Mouse (Mus musculus) embryonic facial prominence, embryonic 11.5 days (tissue): ENCODE data around the gene Gm3893. TPM values are rescaled to one million over a fixed set of nuclear protein-coding genes. Genes with fewer than 3 reads are reported as not detected.
"Not testable (repeated sequence)": the region's sequence is repeated elsewhere in the genome, so short reads cannot be mapped to it uniquely, and the experiment has no call there.

Experiments used
- ATAC-seq: fragments of 200-750 bp; cut with Nextera tagmentation; replicated peaks from 2 replicates; pipeline ENCODE4 v1.8.0; 2017; ENCODE audit warnings: low read depth; ENCODE audit not compliant: insufficient number of reproducible peaks, low FRiP score, low TSS enrichment
- DNase-seq: peaks from one replicate; pipeline ENCODE4 v3.0.0-alpha.2; 2015; ENCODE audit warnings: low spot score
- H3K27ac ChIP-seq: fragments of 300-500 bp; sonication (generic); replicated peaks from 2 replicates; pipeline ENCODE4 v1.5.1; 2014; ENCODE audit warnings: mild to moderate bottlenecking, low read depth, low read length, control low read depth
- H3K27me3 ChIP-seq: fragments of 300-500 bp; sonication (generic); 2 replicates; pipeline ENCODE4 v1.6.1; 2014; ENCODE audit warnings: mild to moderate bottlenecking, low read length, moderate library complexity, mixed read lengths; ENCODE audit not compliant: control insufficient read depth, insufficient read depth
- H3K36me3 ChIP-seq: fragments of 300-500 bp; sonication (generic); replicated peaks from 2 replicates; pipeline ENCODE4 v1.6.1; 2014; ENCODE audit warnings: low read depth, mild to moderate bottlenecking, low read length, moderate library complexity, mixed read lengths; ENCODE audit not compliant: control insufficient read depth, insufficient read depth
- H3K4me1 ChIP-seq: fragments of 300-500 bp; sonication (generic); 2 replicates; pipeline ENCODE4 v1.6.1; 2014; ENCODE audit warnings: low read length, mixed read lengths; ENCODE audit not compliant: control insufficient read depth, insufficient read depth
- H3K4me2 ChIP-seq: fragments of 300-500 bp; sonication (generic); 2 replicates; pipeline ENCODE4 v1.6.1; 2014; ENCODE audit warnings: low read depth, mild to moderate bottlenecking, control low read depth, low read length, moderate library complexity
- H3K4me3 ChIP-seq: fragments of 300-500 bp; sonication (generic); 2 replicates; pipeline ENCODE4 v1.5.1; 2014; ENCODE audit warnings: low read depth, low read length, control low read depth
- H3K9ac ChIP-seq: fragments of 300-500 bp; sonication (generic); replicated peaks from 2 replicates; pipeline ENCODE4 v1.6.1; 2014; ENCODE audit warnings: mild to moderate bottlenecking, control low read depth, low read length
- H3K9me3 ChIP-seq: fragments of 300-500 bp; sonication (generic); replicated peaks from 2 replicates; pipeline ENCODE4 v1.6.1; 2016; ENCODE audit warnings: mild to moderate bottlenecking, low read length, inconsistent platforms, mixed read lengths; ENCODE audit not compliant: control insufficient read depth
- WGBS: fragments of 180-500 bp; shearing (Covaris S2); extraction: QIAGEN DNeasy Blood & Tissue Kit; methylation state at CpG from one replicate; pipeline ENCODE4 v1.1.7; 2014; 5-methylcytosine and 5-hydroxymethylcytosine counted together
- polyA plus RNA-seq: library from polyadenylated mRNA; unstranded; fragments of >200 nt; fragmentation: Nextera tagmentation; extraction: Ambion mirVana; gene quantifications from 2 replicates; pipeline ENCODE4 v1.2.1, GENCODE M21; 2014

Gm3893 gene
- not detected in 2 replicates for polyA plus RNA-seq

DNA sequence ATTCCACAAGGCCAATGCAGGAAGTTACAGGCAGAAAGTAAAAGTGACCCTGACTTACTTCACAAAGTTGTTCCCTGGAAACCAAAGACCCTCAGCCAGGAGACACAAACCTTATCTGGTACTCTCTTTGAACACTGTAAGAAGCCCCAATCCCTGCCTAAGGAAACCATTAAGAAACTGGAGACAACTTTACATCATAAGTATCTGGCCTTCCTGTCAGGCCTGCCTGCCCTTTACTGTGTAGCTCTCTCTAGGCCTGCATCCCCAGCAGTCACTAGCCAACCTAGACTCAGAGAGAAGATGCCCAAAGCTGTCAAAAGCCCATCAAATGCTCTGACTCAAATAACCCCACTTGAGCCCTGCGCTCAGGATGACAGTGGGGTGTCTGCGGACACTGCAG lies at the start of gene Gm3893:
Gene Gm3893 (plus strand): TSS at position 301 of the 400 bp plus-strand sequence.
- not testable (repeated sequence) for H3K9ac ChIP-seq, H3K4me1 ChIP-seq, DNase-seq, H3K27ac ChIP-seq, H3K36me3 ChIP-seq, H3K4me3 ChIP-seq, H3K4me2 ChIP-seq, ATAC-seq, H3K27me3 ChIP-seq, H3K9me3 ChIP-seq
- WGBS: no CpG with 5 or more reads among the region's 2 CpGs

DNA sequence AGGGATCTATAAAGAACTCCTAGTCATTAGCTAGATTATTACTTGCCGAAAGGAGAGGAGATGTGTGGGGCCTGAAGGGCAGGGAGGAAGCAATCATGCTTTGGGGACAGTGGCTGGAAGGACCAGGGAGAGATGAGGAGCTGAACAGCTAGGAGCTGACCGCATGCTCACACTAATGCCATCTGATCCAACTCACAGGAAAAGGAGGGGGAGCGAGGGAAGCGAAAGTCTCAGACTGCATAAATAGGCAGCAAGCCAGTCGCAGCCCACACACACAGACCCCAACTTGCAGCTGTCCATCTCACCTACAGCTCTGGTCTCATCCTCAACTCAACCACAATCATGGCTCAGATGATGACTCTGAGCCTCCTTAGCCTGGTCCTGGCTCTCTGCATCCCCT lies 23.5 kb downstream of the Gm3893 start, which contains the start of gene Gm13304:
Gene Gm13304 (plus strand): TSS at position 301 of the 400 bp plus-strand sequence.
- H3K36me3 ChIP-seq, H3K27ac ChIP-seq, H3K9ac ChIP-seq, H3K4me3 ChIP-seq, H3K4me1 ChIP-seq, H3K9me3 ChIP-seq, H3K4me2 ChIP-seq, DNase-seq, ATAC-seq, H3K27me3 ChIP-seq: not testable (repeated sequence)
- no CpG with 5 or more reads among the region's 5 CpGs for WGBS

Other genes starting within 250 kb of the Gm3893 start
- 5.2 and 9.4 TPM in 2 replicates for gene Gm21541, start 187.6 kb upstream of the Gm3893 start, polyA plus RNA-seq
- 1.5 and 2.0 TPM in 2 replicates for gene Gm20878, start 149.6 kb upstream of the Gm3893 start, polyA plus RNA-seq
- gene Fam205a4, start 125.1 kb upstream of the Gm3893 start, polyA plus RNA-seq: not detected in 2 replicates
- 0.15 and 0.29 TPM in 2 replicates for gene Gm21093, start 56.5 kb upstream of the Gm3893 start, polyA plus RNA-seq
- 10.1 TPM in 1 of 2 replicates, not detected in the other for gene Gm13304, start 23.6 kb downstream of the Gm3893 start, polyA plus RNA-seq
- gene Gm13306, start 62.2 kb downstream of the Gm3893 start, polyA plus RNA-seq: not detected in 2 replicates
- gene Gm13305, start 77.4 kb downstream of the Gm3893 start, polyA plus RNA-seq: not detected in 2 replicates
- not detected in 2 replicates for gene Gm10600, start 149.4 kb downstream of the Gm3893 start, polyA plus RNA-seq
- 1.7 TPM in 1 of 2 replicates, not detected in the other for gene Ccl21b, start 164.6 kb downstream of the Gm3893 start, polyA plus RNA-seq
- not detected in 2 replicates for gene Gm21953, start 203.1 kb downstream of the Gm3893 start, polyA plus RNA-seq
- gene Fam205a3, start 227.1 kb downstream of the Gm3893 start, polyA plus RNA-seq: 0.14 and 0.21 TPM in 2 replicates